Mouse (Mus musculus) stomach, embryonic 14.5 days (tissue): ENCODE results near the gene Mcu. TPM values are rescaled to one million over a fixed set of nuclear protein-coding genes. Genes with fewer than 3 reads are reported as not detected.
A peak's percentile ranks its signal among the peaks of the same experiment; 100 is the strongest.

Experiments
- ATAC-seq: fragments of 200-750 bp; cut with Nextera tagmentation; 2 replicates; pipeline ENCODE4 v1.8.0; 2017; ENCODE audit warnings: low read depth, moderate TSS enrichment; ENCODE audit not compliant: insufficient number of reproducible peaks, insufficient read depth, low FRiP score
- H3K27ac ChIP-seq: fragments of 300-500 bp; sonication (generic); 2 replicates; pipeline ENCODE4 v1.5.1; 2014; ENCODE audit warnings: mild to moderate bottlenecking, low read length, moderate library complexity, mixed read lengths
- H3K27me3 ChIP-seq: fragments of 300-500 bp; sonication (generic); 2 replicates; pipeline ENCODE4 v1.6.1; 2014; ENCODE audit warnings: low read length, control low read depth, mixed read lengths; ENCODE audit not compliant: control insufficient read depth, insufficient read depth
- H3K36me3 ChIP-seq: fragments of 300-500 bp; sonication (generic); 2 replicates; pipeline ENCODE4 v1.6.1; 2014; ENCODE audit warnings: mild to moderate bottlenecking, control low read depth, low read length, moderate library complexity, mixed read lengths; ENCODE audit not compliant: control insufficient read depth, insufficient read depth
- H3K4me1 ChIP-seq: fragments of 300-500 bp; sonication (generic); 2 replicates; pipeline ENCODE4 v1.6.1; 2014; ENCODE audit warnings: low read length, control low read depth, mixed read lengths; ENCODE audit not compliant: control insufficient read depth, insufficient read depth
- H3K4me2 ChIP-seq: fragments of 300-500 bp; sonication (generic); replicated peaks from 2 replicates; pipeline ENCODE4 v1.6.1; 2014; ENCODE audit warnings: low read depth, low read length, control low read depth
- H3K4me3 ChIP-seq: fragments of 300-500 bp; sonication (generic); 2 replicates; pipeline ENCODE4 v1.5.1; 2014; ENCODE audit warnings: low read depth, low read length, control low read depth
- H3K9ac ChIP-seq: fragments of 300-500 bp; sonication (generic); replicated peaks from 2 replicates; pipeline ENCODE4 v1.6.1; 2014; ENCODE audit warnings: low read depth, mild to moderate bottlenecking, control low read depth, low read length, moderate library complexity, mixed read lengths
- H3K9me3 ChIP-seq: fragments of 300-500 bp; sonication (generic); 2 replicates; pipeline ENCODE4 v1.6.1; 2016; ENCODE audit warnings: low read depth, low read length, control low read depth; ENCODE audit not compliant: control insufficient read depth
- WGBS: fragments of 180-500 bp; shearing (Covaris S2); extraction: QIAGEN DNeasy Blood & Tissue Kit; methylation state at CpG from one replicate; pipeline ENCODE4 v1.1.7; 2014; 5-methylcytosine and 5-hydroxymethylcytosine counted together
- polyA plus RNA-seq: library from polyadenylated mRNA; unstranded; fragments of >200 nt; fragmentation: Nextera tagmentation; extraction: Ambion mirVana; gene quantifications from 2 replicates; pipeline ENCODE4 v1.2.1, GENCODE M21; 2014

Mcu gene
- polyA plus RNA-seq, 1 experiment from 2014 or later = 60.4 TPM

DNA sequence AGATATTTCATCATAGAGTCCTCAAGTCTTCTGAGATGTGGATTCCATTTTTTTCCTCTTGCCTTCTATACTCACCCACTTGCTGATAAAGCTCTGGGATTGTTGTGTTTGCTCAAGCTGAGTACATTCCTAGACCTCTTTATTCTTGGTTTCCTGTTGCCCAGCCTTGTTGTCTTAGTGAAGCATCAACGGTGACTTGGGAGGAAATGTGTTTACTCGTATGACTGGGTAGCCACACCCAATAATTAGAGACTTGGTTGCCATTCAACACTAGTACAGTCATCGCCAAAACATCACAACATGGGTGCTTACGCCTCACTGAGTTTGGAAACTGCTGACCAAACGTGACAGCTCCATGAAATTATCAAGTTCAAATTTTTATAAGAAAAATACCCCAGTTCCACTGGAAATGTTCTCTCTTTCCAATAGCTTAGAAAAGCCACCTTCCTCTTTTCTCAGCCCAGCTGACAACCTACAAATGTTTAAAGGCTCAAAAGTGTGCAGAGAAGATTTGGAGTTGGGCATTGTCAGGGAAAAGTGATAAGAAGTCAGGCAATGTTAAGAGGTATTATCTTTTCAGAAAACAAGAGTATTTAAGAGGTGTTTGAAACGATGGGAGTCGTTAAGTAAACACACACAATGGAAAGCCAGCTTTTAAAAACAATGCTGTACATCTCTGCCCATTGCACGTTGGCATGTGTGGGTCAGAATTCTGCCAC, 26.3 kb upstream of the Mcu start:
- ATAC-seq = no peak
- Histone ChIP-seq H3K9ac (no peak overlapping the region), H3K4me3 (no peak overlapping the region), H3K4me2 (no peak overlapping the region), H3K36me3 (no peaks in the 10 kb centered on the region), H3K4me1 (0 out of 2 replicates have a peak, but pooled peaks cover 6% of the 10 kb centered on the region), H3K27me3 (no peaks in the 10 kb centered on the region), H3K27ac (no peak overlapping the region), H3K9me3 (no peaks in the 10 kb centered on the region)
- 72% methylated on average over 8 of the region's 8 CpGs for WGBS

DNA sequence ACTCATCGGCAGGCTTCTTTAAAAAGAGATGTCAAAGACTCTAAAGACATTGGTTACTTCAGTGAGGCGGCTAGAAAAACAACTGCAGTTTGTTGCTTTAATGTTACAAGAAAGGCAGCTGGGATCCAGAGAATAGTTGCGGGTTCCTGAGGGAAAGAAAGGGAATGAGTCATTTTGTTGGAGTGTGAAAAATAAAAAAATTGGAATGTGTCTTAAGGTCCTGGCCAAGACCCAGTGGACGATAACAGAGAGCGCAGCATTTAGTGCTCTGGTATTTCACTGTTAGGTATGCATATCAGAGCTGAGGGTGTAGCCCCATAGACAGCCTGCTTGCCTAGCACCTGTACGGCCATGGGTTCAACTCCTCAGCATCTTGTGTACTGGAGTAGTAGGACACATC, 22.1 kb upstream of the Mcu start:
- peak overlapping the region; percentile 23; the same call in 1 of the 2 replicates for H3K27ac ChIP-seq
- no peaks in the 10 kb centered on the region for H3K9me3 ChIP-seq
- 76% methylated on average over 6 of the region's 6 CpGs for WGBS
- no peak overlapping the region for H3K9ac ChIP-seq
- H3K4me2 ChIP-seq = no peak overlapping the region
- no peaks in the 10 kb centered on the region for H3K36me3 ChIP-seq
- H3K4me3 ChIP-seq = no peak overlapping the region
- ATAC-seq = no peak
- no peaks in the 10 kb centered on the region for H3K27me3 ChIP-seq
- H3K4me1 ChIP-seq = 0 out of 2 replicates have a peak, but pooled peaks cover 9% of the 10 kb centered on the region

DNA sequence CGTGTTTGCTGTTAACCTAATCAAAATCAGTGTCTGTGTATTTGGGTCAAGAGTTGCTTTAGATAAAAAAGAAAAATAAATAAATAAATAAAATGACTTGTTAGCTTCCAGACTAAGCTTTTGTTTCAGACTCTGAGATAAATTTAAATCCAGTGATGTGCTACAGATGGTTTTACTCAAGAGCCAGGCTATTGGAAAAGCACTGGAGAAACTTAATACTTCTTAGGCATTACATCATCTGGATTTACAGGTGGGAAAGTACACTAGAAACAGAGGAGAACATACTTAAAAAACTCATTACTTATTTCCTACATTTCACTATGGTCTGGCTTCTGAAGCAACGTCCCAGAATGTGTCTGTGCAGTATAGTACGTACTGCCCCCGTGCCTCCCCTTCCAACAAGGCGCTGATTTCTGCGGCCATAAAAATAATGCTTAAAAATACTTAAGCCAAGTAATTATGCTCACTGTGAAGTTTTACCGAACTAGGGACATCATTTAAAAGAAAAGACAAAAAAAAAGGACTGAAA, 21.2 kb upstream of the Mcu start:
- no peak overlapping the region for H3K4me3 ChIP-seq
- no peaks in the 10 kb centered on the region for H3K36me3 ChIP-seq
- H3K27ac ChIP-seq = peak overlapping the region; percentile 67
- H3K4me2 ChIP-seq = no peak overlapping the region
- H3K9ac ChIP-seq = no peak overlapping the region
- no peak; the same call in 1 of the 2 replicates for ATAC-seq
- no peaks in the 10 kb centered on the region for H3K27me3 ChIP-seq
- WGBS = 33% methylated on average over 7 of the region's 7 CpGs
- H3K4me1 ChIP-seq = 0 out of 2 replicates have a peak, but pooled peaks cover 9% of the 10 kb centered on the region
- no peaks in the 10 kb centered on the region for H3K9me3 ChIP-seq

DNA sequence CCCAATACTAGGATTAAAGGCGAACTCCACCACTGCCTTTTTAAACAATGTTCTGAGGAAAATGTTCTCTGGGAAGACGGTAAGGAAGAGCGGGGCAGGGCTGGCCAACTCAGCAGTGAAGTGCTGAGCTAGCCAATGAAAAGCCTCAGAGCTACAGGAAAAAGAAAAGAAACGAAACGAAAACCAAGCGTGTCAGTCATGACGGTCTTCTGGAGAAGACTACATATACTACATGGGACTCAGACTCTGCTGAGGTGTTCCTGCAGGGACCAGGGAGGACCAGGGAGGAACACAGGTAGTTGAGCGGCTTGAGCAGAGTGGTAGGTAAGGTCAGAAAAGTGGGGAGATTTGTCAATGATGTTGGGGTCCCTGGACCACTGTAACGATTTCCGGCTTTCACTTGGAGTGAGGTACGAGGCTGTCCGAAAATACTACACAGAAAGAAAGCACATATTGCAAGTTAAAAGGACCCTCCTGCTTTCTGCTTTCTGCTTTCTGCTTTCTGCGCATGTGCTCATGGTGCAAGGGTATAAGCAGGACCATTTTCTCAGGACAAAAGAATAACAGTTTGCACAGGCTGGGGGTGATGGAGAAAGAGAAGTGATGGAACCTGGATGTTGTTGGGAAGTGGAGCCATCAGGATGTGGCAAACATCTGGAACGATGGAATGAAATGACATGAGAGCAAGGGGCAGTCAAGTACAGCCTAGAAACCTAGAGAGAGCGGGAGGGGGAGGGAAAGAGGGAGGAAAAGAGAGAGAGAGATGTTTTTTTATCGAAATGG, 20.4 kb upstream of the Mcu start:
- no peak overlapping the region for H3K4me2 ChIP-seq
- H3K9ac ChIP-seq = no peak overlapping the region
- 57% methylated on average over 16 of the region's 16 CpGs for WGBS
- H3K27ac ChIP-seq = peak overlapping the region; percentile 67
- H3K27me3 ChIP-seq = no peaks in the 10 kb centered on the region
- 0 out of 2 replicates have a peak, but pooled peaks cover 9% of the 10 kb centered on the region for H3K4me1 ChIP-seq
- no peaks in the 10 kb centered on the region for H3K36me3 ChIP-seq
- H3K9me3 ChIP-seq = no peaks in the 10 kb centered on the region
- ATAC-seq = no peak
- H3K4me3 ChIP-seq = no peak overlapping the region

DNA sequence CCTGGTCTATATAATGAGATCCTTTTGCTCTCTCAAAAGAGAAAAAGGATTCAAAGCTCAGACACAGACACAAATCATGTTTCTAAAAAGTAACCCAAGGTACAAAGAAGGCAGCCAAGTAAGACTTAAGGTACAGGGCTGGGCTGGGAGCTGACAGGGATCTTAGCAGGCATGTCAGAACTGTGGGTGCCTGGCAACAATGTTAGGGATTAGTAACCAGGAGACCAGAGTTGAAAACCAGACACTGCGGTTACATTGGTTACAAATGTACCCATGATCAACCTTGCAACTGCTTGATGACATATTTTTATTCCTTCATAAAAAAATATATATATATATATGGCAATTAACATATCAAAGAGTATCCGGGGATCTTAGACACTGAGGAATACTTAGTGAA, 19.6 kb upstream of the Mcu start:
- ATAC-seq = no peak
- Histone ChIP-seq H3K9me3 (no peaks in the 10 kb centered on the region), H3K4me3 (no peak overlapping the region), H3K4me2 (no peak overlapping the region), H3K9ac (no peak overlapping the region), H3K27ac (no peak overlapping the region), H3K27me3 (no peaks in the 10 kb centered on the region), H3K36me3 (no peaks in the 10 kb centered on the region), H3K4me1 (0 out of 2 replicates have a peak, but pooled peaks cover 9% of the 10 kb centered on the region)
- WGBS = 85% methylated on average over 2 of the region's 2 CpGs

DNA sequence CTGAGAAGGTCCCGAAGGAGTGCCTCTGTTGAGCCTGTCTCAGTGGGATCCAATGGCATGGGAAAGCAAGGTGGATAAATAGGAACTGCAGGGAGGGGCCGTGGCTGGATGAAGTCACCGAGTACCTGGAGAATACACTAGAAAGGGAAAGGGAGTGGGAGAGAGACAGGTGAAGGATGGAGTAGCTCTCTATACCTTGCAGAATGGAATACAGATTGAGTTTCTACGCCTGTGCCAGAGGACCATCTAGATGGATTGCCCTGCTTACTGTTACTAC, 13.0 kb upstream of the Mcu start:
- H3K4me1 ChIP-seq = no peaks in the 10 kb centered on the region
- 64% methylated on average over 4 of the region's 4 CpGs for WGBS
- no peak for ATAC-seq
- H3K9me3 ChIP-seq = no peaks in the 10 kb centered on the region
- no peak overlapping the region for H3K9ac ChIP-seq
- no peaks in the 10 kb centered on the region for H3K27me3 ChIP-seq
- no peaks in the 10 kb centered on the region for H3K36me3 ChIP-seq
- no peak overlapping the region for H3K4me3 ChIP-seq
- H3K27ac ChIP-seq = peak overlapping the region; percentile 44; the same call in 1 of the 2 replicates
- no peak overlapping the region for H3K4me2 ChIP-seq

DNA sequence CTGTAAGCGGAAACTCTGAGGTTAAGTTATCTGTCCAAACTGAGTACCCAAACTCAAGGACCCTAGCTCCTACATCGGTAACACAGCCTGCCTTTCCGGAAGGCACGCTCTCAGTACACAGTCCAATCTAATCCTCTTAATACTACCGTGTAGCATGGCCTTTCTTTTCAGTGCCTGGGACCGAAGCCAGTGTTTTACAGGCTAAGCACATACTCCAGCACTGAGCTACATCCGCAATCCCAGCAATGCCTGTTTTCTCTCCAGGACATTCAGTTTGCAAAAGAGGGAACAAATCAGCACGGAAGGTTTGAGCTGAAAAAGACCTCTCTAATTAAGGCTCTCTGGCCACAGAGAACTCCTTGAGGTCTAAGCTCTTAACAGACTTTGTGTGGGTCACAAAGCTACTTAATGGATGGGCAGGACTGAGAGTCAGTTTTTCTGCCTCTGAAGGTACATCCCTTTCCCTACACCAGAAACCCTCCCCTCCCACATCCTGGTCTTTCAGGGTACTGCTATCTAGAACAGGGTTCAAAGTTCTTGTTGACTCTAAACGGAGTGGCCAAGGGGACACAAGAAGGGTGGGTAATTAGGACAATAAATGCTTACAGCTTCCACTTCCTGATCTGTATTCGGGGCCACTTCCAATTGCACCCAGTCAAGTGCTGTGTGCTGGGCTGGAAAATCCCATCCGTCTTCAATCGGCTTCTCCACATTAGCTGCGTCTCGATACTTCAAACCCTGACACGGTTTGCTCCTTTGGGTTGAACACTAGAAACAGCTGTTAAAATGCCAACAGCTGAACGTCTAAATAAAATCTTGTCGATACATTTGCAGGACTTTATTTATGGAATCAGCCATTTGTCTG, 12.4 kb upstream of the Mcu start:
- 59% methylated on average over 17 of the region's 17 CpGs for WGBS
- H3K27ac ChIP-seq = peak overlapping the region; percentile 44; the same call in 1 of the 2 replicates
- H3K4me2 ChIP-seq = no peak overlapping the region
- no peaks in the 10 kb centered on the region for H3K9me3 ChIP-seq
- no peaks in the 10 kb centered on the region for H3K27me3 ChIP-seq
- no peaks in the 10 kb centered on the region for H3K4me1 ChIP-seq
- peak; percentile 86 for ATAC-seq
- no peak overlapping the region for H3K9ac ChIP-seq
- no peaks in the 10 kb centered on the region for H3K36me3 ChIP-seq
- no peak overlapping the region for H3K4me3 ChIP-seq

DNA sequence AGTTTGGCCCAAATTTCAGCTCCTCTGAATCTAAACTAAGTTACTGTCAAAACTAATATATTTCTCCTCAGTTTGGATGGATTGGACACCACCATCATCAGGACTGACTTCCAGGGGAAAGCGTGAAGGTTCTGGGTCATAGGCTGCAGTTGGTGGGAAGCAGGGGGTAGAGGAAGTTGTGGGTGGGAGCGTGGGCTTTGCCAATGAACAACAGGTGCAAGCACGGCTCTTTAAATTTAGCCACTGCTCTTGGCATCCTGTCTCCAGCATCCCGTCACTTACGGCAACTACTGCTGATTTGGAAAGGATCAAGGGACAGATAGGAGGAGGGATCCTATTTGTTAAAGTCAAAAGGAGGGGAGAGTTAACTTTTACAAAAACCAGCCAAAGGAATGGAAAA, 7.0 kb upstream of the Mcu start:
- H3K4me3 ChIP-seq = no peak overlapping the region
- no peak for ATAC-seq
- no peak overlapping the region for H3K4me2 ChIP-seq
- no peaks in the 10 kb centered on the region for H3K27me3 ChIP-seq
- no peaks in the 10 kb centered on the region for H3K36me3 ChIP-seq
- no peaks in the 10 kb centered on the region for H3K4me1 ChIP-seq
- WGBS = 65% methylated on average over 5 of the region's 5 CpGs
- H3K9me3 ChIP-seq = no peaks in the 10 kb centered on the region
- H3K9ac ChIP-seq = no peak overlapping the region
- no peak overlapping the region for H3K27ac ChIP-seq
